Mouse (Mus musculus): ENCODE measurements around the gene Polr2h.

GRCm38 (mm10) chr16:20676702-20677101, 40.8 kb upstream of the Polr2h start:
- TF ChIP-seq CTCF (IDR thresholded peaks at IDR 0.05; ENCODE audit: control insufficient read depth, insufficient read depth, insufficient replicate concordance, low read depth, low read length): no peak
- no peak for TF ChIP-seq POLR2A (IDR thresholded peaks at IDR 0.05; ENCODE audit: control insufficient read depth, low read depth, low read length)

Measured in testis, adult 2 months (tissue).